Mouse (Mus musculus) left cerebral cortex, postnatal 4 days (tissue): ENCODE data around the gene Frrs1. TPM values are rescaled to one million over a fixed set of nuclear protein-coding genes. Genes with fewer than 3 reads are reported as not detected.

Source experiments
- total RNA-seq, 2 experiments: library from RNA; stranded (reverse); gene quantifications; 2 replicates each; pipeline ENCODE4 v1.2.3; 2021

The Frrs1 gene
- total RNA-seq, 2 experiments from 2014 or later = 1.2 to 3.0 TPM

Other genes starting within 250 kb of the Frrs1 start
- gene Trmt13, start 244.9 kb upstream of the Frrs1 start, total RNA-seq = 10 to 100 TPM; 17.9 to 20.0 TPM
- gene Mfsd14a, start 196.8 kb upstream of the Frrs1 start, total RNA-seq = 10 to 100 TPM; 49.7 to 55.7 TPM
- under 1 TPM in 1 of 2 experiments, not detected in 1; 0.68 TPM for gene Gm43191, start 178.2 kb upstream of the Frrs1 start, total RNA-seq
- 10 to 100 TPM; 14.6 to 15.8 TPM for gene Slc35a3, start 146.6 kb upstream of the Frrs1 start, total RNA-seq
- gene Agl, start 51.3 kb upstream of the Frrs1 start, total RNA-seq = 10 to 100 TPM; 30.8 to 31.0 TPM
- not detected for gene 4930455H04Rik, start 108.8 kb downstream of the Frrs1 start, total RNA-seq
- 10 to 100 TPM; 11.7 to 13.0 TPM for gene Palmd, start 109.5 kb downstream of the Frrs1 start, total RNA-seq